Mouse (Mus musculus): ENCODE measurements around the gene Ubb.
"Not testable (repeated sequence)": the region's sequence is repeated elsewhere in the genome, so short reads cannot be mapped to it uniquely, and the experiment has no call there.

Gene Ubb

DNA sequence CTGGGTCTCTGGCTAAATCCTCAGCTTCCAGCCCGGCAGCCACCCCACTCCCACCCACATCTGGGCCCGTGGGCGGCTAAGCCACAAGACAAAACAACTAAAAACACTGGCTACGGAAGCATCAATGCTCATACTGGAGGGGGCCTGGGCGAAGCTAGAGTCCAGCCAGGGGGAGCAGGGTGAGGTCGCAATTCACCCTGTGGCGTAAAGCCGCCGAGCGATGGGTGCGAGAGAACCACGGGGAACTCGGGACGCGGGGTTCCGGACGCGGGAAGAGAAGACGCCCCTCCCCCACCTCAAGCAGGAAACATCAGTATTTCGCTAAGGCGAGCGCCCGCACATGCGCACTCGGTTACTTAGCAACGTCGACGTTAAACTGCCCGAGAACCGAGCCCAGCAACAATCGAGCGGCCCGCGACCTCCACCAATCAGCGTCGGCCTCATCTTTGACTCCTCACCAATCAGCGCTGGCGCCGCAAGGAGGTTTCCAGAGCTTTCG, at the start of gene Ubb:
Ubb (plus strand) TSS at position 445 of the 499 bp plus-strand sequence.
- DNase-seq (ENCODE audit: low spot score) = peak; percentile 99

DNA sequence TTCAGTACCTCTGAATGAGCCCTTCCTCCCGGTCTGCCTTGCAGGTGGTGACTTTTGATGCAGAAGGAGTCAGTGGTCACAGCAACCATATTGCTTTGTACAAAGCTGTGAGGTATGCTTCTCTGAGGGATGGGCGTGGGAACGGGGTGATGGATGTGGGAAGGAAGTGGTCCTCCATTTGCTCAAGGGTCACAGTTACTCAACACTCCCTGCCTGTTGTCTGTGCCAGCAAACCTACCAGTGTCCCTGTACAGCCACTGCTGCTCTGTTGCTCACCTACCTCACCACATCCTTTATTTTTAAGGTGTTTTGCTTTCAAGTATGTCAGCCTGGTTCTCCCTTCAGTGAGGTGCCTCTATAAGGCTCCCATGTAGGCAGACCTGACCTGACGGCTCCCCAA, 43.3 kb upstream of the Ubb start:
- no peak for DNase-seq (ENCODE audit: low spot score)

DNA sequence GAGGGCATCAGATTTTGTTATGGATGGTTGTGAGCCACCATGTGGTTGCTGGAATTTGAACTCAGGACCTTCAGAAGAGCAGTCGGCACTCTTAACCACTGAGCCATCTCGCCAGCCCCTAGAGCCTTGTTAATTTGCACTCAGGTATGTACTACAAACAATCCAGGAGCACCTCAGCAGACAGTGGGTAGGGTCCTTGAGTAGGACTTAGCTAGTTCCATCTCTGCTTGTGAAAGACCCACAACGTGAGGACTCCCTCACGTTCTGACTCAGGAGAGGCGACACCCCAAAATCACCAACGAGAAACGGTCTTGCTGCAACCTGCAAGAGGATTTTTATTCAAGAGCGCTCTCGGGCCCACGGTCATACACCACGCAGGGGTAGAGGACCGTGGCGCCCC, 42.6 kb upstream of the Ubb start:
- DNase-seq (ENCODE audit: low spot score) = not testable (repeated sequence)

DNA sequence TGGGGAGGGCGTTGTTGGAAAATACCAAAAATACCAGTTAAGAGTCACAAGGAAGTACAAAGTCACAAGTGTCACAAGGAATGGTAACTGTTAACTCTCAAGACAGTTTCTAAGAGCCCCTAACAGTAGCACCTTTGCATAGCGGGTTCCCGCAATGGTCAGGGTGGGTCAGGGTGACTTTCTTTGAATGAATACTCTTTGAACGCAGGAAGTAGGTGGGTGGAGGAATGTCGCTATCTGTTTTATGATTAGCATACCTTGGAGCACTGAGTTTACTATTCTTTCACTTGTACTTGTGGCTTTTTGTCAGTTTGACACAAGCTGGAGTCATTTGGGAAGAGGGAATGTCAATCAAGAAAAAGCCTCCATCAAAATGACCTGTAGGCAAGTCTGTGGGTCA, 42.2 kb upstream of the Ubb start:
- DNase-seq (ENCODE audit: low spot score) = not testable (repeated sequence)

DNA sequence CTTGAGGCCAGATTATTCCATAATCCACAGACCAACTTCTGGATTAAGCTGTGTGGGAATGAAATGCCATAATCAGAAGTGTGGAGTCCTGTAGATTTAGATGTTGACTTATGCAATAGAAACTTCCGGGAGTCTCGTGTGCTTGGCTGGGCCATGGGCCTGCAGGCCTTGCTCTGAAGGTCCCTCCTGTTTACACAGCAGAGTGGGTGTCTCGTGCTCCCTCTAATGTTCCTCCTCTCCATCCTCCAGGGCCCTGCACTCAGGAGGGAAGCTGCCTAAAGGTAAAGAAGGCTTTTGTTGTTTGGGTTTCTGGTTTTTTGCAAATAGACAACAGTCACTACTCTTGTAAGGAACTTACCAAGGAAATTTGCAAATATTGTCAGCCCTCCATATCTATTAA, 41.4 kb upstream of the Ubb start:
- DNase-seq (ENCODE audit: low spot score) = no peak

DNA sequence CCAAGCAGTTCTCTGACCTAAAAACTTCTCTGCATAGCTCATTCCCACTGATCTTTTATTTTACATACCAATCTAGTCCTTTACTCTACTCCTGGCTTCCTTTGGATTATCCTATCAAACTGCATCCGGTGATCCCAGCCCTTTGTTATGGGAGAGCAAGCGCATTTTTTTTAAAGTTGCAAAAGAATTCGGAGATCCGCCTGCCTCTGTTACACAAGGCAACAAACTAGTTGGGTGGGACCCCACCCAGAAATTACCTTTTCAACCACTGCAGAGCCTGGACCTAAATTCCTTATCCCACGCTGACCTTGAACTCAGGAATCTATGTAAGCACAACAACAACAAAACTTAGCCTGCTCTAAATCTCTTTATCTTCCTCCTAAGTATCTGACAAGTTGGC, 40.0 kb upstream of the Ubb start:
- no peak for DNase-seq (ENCODE audit: low spot score)

DNA sequence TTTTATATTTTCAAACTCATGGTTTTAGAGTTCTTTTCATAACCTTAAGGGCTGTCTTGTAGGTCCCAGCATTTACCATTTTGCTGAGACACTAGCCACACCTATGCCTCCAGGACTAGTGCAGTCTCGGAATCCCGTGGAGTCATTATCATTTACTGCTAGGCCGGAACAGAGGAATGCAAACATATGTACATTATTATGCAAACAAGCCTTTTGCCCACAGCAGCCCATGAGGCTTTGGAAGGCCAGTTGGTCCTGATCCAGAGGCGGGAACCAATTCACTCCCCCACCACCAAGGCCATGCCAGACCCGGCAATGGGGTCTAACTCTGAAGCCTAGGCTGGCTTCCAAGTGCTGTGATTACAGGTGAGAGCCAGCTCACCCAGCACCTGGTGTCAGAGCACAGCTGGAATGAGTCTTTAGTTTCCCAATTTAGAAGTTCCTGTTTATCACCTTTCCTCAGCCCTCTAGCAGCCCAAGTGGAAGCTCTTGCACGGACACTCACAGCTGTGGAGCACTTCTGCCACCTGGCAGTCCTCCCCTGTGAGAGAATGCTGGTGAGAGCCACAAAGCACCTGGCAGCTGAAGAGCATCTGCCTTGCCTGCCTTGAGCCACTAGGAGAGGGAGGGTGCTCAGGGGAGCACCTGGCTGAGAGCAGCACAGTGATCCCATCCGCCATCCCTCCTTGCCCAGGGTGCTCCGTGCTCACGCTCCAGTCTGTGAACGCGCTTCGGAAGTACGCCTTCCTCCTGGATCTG, 39.3 kb upstream of the Ubb start:
- no peak for DNase-seq (ENCODE audit: low spot score)

DNA sequence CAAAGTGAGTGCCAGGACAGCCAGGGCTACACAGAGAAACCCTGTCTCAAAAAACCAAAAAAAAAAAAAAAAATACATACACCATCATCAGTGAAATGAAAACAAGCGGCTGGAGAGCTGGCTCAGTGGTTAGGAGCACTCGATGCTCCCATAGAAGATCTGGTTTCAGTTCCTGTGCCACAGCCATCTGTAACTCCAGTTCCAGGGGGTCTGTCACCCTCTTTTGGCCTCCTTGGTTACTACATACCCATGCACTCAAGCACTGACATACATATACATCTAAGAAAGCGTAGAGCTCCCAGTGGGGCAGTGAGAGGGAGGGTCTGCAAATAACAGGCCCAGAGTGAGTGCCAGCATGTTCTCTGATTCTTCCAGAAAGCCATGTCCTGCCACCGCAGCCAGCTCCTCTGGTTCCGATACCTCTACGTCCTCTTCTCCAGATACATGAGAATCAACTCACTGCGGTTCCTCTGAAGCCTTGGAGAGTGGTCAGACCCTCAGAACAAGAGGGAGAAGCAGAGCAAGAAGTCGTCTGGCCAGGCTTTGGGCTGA, 38.4 kb upstream of the Ubb start:
- DNase-seq (ENCODE audit: low spot score) = no peak

DNA sequence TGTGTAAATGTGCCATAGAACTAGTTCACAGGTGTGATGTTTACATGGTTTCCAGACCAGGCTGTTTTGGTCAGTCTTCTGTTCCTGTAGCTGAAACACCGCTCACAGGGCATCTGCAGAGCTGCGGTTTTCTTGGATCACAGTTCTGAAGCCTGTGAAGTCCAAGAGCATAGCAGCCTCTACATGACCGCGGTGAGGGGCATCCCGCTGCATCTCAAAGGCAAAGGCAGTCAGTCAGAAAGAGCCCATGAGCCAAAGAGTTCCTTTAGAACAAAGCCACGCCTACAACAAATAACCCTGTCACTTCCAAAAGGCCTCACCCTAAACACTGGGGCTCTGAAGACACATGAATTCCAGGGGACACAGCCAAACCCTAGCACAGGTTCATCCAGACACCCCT, 37.7 kb upstream of the Ubb start:
- no peak for DNase-seq (ENCODE audit: low spot score)

DNA sequence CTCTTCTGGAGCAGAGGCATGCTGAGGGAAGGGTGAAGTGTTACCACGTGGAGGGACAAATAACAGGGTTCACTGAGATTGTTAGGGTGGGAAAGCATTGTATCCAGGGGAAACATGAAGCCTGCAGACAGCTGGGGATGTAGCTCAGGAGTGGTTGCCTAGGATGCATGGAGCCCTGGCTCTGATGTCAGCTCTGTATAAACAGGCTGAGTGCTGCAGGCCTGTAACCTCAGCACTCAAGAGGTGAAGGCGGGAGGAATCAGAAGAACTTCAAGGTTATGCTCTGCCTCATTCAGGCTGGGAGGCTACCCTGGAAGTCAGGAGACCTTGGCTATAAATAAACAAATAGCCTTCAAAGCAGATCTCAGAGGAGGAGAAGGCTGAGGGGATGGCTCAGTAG, 32.0 kb upstream of the Ubb start:
- DNase-seq (ENCODE audit: low spot score) = peak; percentile 26

DNA sequence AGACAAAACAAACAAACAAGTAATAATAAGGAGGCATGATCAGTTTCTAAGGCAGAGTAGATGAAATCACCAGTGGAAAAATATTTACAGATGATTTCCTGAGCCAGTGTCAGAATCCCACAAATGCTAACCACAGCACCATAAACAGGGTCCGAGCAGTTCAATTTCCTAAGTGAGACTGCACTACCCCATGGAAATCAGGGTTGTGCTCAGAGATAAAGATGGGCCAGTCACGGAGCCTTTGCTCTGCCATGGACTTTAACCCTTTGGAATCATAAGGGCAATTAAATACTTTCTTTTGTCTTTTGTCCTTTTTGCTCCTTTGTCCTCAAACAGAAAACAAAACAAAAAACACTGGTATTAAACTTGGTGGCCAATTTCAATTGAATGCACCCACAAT, 28.7 kb upstream of the Ubb start:
- no peak for DNase-seq (ENCODE audit: low spot score)

DNA sequence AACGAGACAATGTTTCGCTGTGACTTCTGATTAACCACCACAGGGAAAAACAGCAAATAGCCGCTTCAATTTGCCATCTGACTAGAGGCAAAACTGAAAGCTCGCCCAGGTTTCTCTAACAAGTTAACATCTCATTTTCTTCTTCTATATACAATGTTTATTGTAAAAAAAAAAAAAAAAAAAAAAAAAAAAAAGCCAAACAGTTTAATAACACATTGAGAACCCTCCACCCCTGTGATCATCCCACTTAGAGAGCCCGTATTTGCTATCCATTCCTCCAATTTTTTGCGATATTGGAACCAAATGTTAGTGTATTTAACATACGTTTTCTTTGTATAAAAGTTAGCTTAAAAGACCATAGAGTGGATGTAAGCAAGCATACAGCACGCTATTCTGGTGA, 13.9 kb upstream of the Ubb start:
- DNase-seq (ENCODE audit: low spot score) = no peak

DNA sequence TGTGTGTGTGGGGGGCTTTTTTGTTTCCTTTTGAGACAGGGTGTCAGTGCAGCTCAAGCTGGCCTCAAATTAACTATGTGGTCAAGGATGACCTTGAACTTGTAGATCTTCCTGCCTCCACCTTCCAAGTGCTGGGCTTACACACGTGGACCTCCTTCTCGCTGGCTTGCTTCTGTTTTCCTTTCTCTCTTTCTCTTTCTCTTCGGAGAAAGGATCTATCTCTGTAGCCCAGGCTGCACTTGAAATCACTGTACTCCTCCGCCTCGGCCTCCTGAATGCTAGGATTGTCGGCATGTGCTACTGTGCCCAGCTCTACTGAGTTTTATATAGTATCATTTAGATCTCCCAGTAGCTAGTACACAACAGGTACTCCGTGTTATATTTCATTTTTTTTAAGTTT, 13.4 kb upstream of the Ubb start:
- peak; percentile 29 for DNase-seq (ENCODE audit: low spot score)

DNA sequence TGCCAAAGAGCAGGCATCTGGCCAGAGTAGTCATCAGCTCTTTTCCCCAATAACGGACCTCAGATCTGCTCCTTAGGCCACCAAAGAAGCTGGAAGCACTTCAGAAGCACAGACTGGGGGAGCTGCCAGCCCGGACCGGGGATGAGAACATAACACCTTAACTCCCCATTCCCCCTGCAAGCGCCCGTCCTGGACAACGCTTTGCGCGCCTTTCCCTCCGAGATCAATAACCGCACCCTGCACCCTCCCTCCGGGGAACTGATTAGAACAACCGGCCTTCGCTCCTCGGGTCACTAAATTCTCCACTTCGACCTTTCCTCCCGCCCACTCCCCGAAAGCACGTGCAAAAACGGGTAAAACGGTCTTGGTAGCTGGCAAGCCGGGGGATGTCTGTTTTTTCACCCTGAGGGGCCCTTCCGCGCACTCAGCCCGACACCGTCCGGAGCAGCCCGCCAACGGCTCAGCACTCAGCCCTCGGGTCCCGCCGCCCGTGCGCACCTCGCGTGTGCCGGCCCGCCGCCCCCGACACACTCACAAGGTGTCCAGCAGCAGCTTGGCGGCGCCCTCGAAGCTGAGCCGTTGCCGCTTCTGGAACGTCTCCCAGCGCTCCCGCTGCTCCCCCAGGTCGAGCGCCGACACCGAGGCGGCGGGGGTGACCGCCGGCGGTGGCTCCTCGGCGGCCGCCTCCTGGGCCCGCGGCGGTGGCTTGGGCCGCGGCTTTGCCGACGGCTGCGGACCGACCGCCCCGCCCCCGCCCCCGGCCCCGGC, 12.5 kb upstream of the Ubb start:
- DNase-seq (ENCODE audit: low spot score) = peak; percentile 82

DNA sequence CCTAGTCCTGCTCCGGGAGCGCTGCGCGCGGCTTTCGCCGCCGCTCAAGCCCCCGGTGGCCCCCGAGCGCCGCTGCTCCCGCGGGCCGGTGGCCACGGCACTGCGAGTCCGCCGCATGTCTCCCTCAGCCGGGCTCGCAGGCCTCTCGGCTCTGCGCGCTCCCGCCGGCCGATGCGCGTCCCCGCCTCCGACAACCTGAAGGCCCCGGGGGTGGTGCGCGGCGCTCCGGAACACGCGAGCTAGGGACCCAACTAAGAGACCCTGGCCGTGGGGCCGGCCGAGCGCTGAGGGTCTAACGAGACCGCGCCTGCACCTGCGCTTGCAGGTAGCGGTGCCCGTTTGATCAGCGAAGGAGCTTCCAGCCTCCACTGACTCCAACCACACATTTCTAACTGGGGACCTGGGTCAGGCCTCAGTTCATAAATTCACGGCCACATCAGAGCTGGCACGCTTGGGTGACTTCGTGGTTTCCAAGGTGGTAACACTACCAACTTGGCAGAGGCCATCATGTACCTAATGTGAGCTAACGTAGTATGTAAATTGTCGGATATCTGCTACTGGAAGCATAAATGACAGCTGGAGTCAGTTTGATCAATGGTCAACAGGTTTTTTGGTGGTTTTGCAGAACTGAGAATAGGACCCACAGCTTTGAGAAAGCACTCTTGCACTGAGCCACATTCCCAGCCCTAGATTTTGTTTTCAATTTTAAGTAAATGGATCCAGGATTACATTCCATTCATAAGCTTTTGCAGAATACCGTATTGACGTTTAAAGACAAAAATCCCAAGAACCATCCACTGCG, 11.7 kb upstream of the Ubb start, which contains the start of gene Cenpv:
Cenpv (minus strand) TSS at position 173 of the 802 bp plus-strand sequence.
- DNase-seq (ENCODE audit: low spot score) = peak; percentile 88

DNA sequence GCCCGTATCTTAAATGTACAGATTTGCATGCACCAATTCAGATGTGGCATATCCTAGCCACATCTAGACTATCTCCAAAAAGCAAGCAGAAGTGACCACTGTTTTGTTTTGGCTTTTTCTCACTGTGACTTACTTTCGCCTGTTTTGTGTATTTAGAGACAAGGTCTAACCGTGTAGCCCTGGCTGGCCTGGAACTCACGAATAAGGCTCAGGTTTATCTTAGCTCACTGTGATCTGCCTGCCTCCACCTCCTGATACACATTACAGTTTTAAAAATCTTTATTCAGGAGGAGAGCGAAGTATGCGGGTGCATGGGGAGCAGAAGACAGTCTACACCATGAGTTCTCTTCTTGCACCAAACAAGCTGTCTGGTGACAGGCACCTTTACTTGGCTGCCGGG, 10.8 kb upstream of the Ubb start:
- DNase-seq (ENCODE audit: low spot score) = no peak

DNA sequence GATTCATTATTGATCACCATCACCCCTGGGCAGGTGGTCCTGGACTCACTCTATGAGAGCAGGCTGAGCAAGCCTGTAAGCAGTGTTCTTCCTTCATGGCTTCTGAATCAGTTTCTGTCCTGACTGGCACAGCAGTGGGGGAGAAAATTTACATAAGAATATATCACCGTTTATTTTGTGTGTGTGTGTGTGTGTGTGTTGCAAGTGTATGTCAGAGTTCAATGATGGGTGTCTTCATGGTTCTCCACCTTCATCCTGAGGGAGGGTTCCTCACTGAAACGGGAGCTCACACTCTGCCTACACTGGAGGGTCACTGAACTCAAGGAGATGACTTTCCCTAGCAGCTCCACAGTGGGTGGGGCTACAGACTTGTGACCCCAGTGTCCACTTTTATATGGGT, 10.0 kb upstream of the Ubb start:
- no peak for DNase-seq (ENCODE audit: low spot score)

DNA sequence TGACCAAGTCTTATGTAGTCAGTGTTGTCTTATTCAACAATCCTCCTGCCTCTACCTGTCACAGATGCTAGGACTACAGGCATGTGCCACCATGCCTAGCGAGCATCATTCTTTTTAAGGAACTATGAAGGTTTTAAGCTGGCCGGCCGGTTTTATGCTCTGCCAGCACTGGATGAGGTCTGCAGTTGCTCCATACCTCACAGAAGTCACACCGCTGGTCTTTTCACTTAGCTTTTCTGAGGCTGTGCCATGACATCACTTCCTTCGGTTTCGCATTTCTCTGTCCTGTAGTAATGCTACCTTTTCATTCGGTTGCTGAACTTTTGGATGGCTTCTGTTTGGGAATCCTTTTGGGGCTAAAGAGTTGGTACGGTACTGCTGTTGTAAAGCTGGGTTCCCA, 9.4 kb upstream of the Ubb start:
- DNase-seq (ENCODE audit: low spot score) = no peak

DNA sequence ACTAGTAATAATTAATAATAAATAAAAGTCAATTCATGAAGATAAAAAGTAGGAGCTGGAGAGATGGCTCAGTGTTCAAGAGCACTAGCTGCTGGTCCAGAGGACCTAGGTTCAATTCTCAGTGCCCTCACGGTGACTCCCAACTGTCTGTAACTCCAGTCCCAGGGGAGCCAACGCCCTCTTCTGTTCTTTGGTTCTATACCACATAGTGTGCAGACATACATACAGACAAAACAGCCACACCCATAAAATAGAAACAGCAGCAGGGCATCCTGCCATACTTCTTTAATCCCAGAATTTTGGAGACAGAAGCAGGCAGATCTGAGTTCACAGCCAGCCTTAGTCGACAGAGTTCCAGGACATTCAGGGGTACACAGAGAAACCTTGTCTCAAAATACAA, 7.0 kb upstream of the Ubb start:
- DNase-seq (ENCODE audit: low spot score) = no peak

DNA sequence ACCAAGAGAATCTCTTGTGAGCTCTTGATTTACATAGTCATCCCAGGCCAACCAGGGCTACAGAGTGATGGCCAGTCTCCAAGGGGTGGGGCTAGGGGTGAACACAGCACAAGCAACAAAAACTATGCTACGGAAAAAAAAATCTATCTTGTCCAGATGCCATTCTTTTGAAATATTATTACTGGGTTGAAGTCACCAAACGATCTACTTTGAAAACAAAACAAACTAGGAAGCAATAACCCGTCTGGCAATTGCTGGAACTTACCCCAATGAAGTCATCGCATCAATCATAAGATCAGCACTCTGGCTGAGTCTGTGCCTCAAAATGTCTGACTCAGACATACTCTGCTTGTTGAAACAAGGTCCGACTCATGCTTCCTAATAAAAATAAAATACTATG, 1.2 kb upstream of the Ubb start:
- DNase-seq (ENCODE audit: low spot score) = peak; percentile 63

DNA sequence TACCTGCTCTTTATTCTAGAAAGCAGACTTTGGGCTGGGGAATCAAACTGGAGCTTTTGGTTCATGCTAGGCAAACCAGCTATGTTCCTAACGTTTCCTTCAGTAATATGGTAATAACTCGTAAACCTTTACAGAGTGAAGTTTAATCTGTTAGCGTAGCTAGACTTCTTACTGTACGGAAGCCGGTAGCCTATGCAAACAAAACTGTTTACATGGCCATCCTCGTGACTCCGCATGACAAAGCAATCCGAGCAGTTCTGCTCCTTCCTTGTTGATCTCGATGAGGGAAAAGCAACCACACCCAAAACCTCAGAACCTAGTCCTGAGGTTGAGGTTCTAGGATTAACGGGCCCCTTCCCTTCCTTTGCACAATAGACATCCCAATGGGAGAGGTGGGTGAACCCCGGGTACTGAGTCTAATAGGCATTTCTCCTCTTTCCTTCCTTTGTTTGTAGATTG, 715 bp upstream of the Ubb start:
- peak; percentile 46 for DNase-seq (ENCODE audit: low spot score)
